Mouse (Mus musculus): ENCODE results near the gene Zfp335. TPM values are rescaled to one million over a fixed set of nuclear protein-coding genes. Genes with fewer than 3 reads are reported as not detected.

Zfp335 gene
- 13.1 and 13.9 TPM in 2 replicates for polyA plus RNA-seq (2015; fragmentation: Nextera tagmentation; extraction: Ambion mirVana)

- H3K27ac ChIP-seq: peak within 1 kb of the TSS; percentile 99
- peak within 1 kb of the TSS; percentile 80 for H3K4me2 ChIP-seq
- WGBS: under 1% methylated on average over 89 of the region's 91 CpGs
- H3K9ac ChIP-seq: peak within 1 kb of the TSS; percentile 81
- H3K27me3 ChIP-seq: no peaks in the 10 kb centered on the region
- H3K36me3 ChIP-seq: peaks cover 31% of the 10 kb centered on the region
- peaks cover under 1% of the 10 kb centered on the region; the same call in 1 of the 2 replicates for H3K9me3 ChIP-seq
- peak; percentile 86 for ATAC-seq (ENCODE audit: low FRiP score)
- H3K4me3 ChIP-seq: peak within 1 kb of the TSS; percentile 77
- H3K4me1 ChIP-seq (replicated peaks): peaks cover 28% of the 10 kb centered on the region
Measured at GRCm38 (mm10) chr2:164911086-164912048, at the start of gene Zfp335. Gene Zfp335, minus strand, starts transcription at chr2:164911757.

- peaks cover 17% of the 10 kb centered on the region; the same call in 1 of the 2 replicates for H3K27me3 ChIP-seq
- WGBS: 1% methylated on average over 49 of the region's 54 CpGs
- H3K4me2 ChIP-seq: peak within 1 kb of the TSS; percentile 58
- H3K27ac ChIP-seq: peak within 1 kb of the TSS; percentile 70
- peak within 1 kb of the TSS; percentile 75 for H3K9ac ChIP-seq
- H3K36me3 ChIP-seq: no peaks in the 10 kb centered on the region
- ATAC-seq (ENCODE audit: low FRiP score): peak; percentile 25; the same call in 1 of the 2 replicates
- no peaks in the 10 kb centered on the region for H3K9me3 ChIP-seq
- H3K4me3 ChIP-seq: peak within 1 kb of the TSS; percentile 55
- H3K4me1 ChIP-seq (replicated peaks): peaks cover 51% of the 10 kb centered on the region
Measured at GRCm38 (mm10) chr2:164960716-164961441, 49.3 kb upstream of the Zfp335 start, which contains the start of gene Slc12a5. Gene Slc12a5, plus strand, starts transcription at chr2:164960802.

- Histone ChIP-seq H3K27me3 (peaks cover 39% of the 10 kb centered on the region), H3K4me2 (no peak overlapping the region), H3K4me1 (replicated peaks) (peaks cover 31% of the 10 kb centered on the region), H3K4me3 (no peak overlapping the region), H3K9me3 (no peaks in the 10 kb centered on the region), H3K36me3 (no peaks in the 10 kb centered on the region), H3K27ac (no peak overlapping the region), H3K9ac (no peak overlapping the region)
- no peak for ATAC-seq (ENCODE audit: low FRiP score)
- WGBS: 68% methylated on average over 9 of the region's 9 CpGs
Measured at GRCm38 (mm10) chr2:164957548-164958315, 46.2 kb upstream of the Zfp335 start.

- Histone ChIP-seq H3K4me1 (replicated peaks) (peaks cover 18% of the 10 kb centered on the region), H3K9ac (no peak overlapping the region), H3K9me3 (no peaks in the 10 kb centered on the region), H3K36me3 (no peaks in the 10 kb centered on the region), H3K4me2 (no peak overlapping the region), H3K27me3 (peaks cover 52% of the 10 kb centered on the region), H3K4me3 (no peak overlapping the region), H3K27ac (no peak overlapping the region)
- 71% methylated on average over 5 of the region's 5 CpGs for WGBS
- ATAC-seq (ENCODE audit: low FRiP score): no peak
Measured at GRCm38 (mm10) chr2:164956195-164956594, 44.6 kb upstream of the Zfp335 start.

GRCm38 (mm10) chr2:164955725-164956124 lies 44.2 kb upstream of the Zfp335 start:
- Histone ChIP-seq H3K4me1 (replicated peaks) (peaks cover 15% of the 10 kb centered on the region), H3K27ac (no peak overlapping the region), H3K27me3 (peaks cover 57% of the 10 kb centered on the region), H3K4me3 (no peak overlapping the region), H3K4me2 (no peak overlapping the region), H3K9ac (no peak overlapping the region), H3K9me3 (no peaks in the 10 kb centered on the region), H3K36me3 (no peaks in the 10 kb centered on the region)
- ATAC-seq (ENCODE audit: low FRiP score): no peak
- WGBS: 76% methylated on average over 4 of the region's 4 CpGs

GRCm38 (mm10) chr2:164953224-164953623 lies 41.7 kb upstream of the Zfp335 start:
- H3K4me2 ChIP-seq: peak overlapping the region; percentile 37
- no peak overlapping the region for H3K27ac ChIP-seq
- H3K36me3 ChIP-seq: no peaks in the 10 kb centered on the region
- H3K4me1 ChIP-seq (replicated peaks): peaks cover 23% of the 10 kb centered on the region
- H3K27me3 ChIP-seq: peaks cover 82% of the 10 kb centered on the region
- ATAC-seq (ENCODE audit: low FRiP score): 0 out of 2 replicates have a peak, but pooled peaks have one; percentile 53
- no peak overlapping the region; the same call in 1 of the 2 replicates for H3K9ac ChIP-seq
- H3K4me3 ChIP-seq: no peak overlapping the region
- H3K9me3 ChIP-seq: no peaks in the 10 kb centered on the region
- under 1% methylated on average over 21 of the region's 21 CpGs for WGBS

- Histone ChIP-seq H3K4me3 (no peak overlapping the region), H3K36me3 (no peaks in the 10 kb centered on the region), H3K4me2 (no peak overlapping the region), H3K4me1 (replicated peaks) (peaks cover 26% of the 10 kb centered on the region), H3K27me3 (peaks cover 90% of the 10 kb centered on the region), H3K9me3 (no peaks in the 10 kb centered on the region), H3K27ac (no peak overlapping the region), H3K9ac (no peak overlapping the region)
- WGBS: 43% methylated on average over 13 of the region's 13 CpGs
- no peak for ATAC-seq (ENCODE audit: low FRiP score)
Measured at GRCm38 (mm10) chr2:164952448-164952847, 40.9 kb upstream of the Zfp335 start.

GRCm38 (mm10) chr2:164951745-164952144 lies 40.2 kb upstream of the Zfp335 start:
- no peak overlapping the region for H3K27ac ChIP-seq
- H3K4me2 ChIP-seq: no peak overlapping the region
- H3K9me3 ChIP-seq: no peaks in the 10 kb centered on the region
- 87% methylated on average over 4 of the region's 4 CpGs for WGBS
- peaks cover 26% of the 10 kb centered on the region for H3K4me1 ChIP-seq (replicated peaks)
- H3K27me3 ChIP-seq: peaks cover 91% of the 10 kb centered on the region
- no peak overlapping the region for H3K4me3 ChIP-seq
- H3K9ac ChIP-seq: no peak overlapping the region
- no peak for ATAC-seq (ENCODE audit: low FRiP score)
- H3K36me3 ChIP-seq: no peaks in the 10 kb centered on the region

DNA sequence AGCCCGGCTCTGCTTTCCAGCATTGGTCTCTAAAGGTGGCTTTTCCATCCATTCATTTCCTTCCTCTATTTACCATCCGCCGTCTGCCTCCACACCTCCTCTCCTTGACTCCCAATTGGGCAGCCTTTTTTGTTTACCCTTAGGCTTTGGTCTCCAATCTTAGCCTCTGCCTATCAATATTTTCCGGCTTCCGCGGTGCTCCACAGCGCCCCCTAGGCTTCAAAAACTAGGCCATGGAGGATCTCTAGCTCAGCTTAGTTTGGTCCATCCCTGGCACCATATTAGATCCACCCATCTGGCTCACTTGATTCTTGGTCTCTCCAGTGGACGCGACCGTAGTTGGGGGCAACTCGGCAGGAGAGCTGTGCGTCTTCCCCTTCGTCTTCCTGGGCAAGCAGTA lies 38.9 kb upstream of the Zfp335 start:
- H3K27me3 ChIP-seq: peaks cover 93% of the 10 kb centered on the region
- 35% methylated on average over 13 of the region's 13 CpGs for whole genome bisulfite sequencing
- no peak overlapping the region for H3K27ac ChIP-seq
- no peak overlapping the region for H3K4me2 ChIP-seq
- H3K4me1 ChIP-seq (replicated peaks): peaks cover 26% of the 10 kb centered on the region
- ATAC-seq (ENCODE audit: low FRiP score): no peak
- no peaks in the 10 kb centered on the region for H3K9me3 ChIP-seq
- 0 out of 2 replicates have a peak overlapping the region, but pooled peaks have one; percentile 27 for H3K4me3 ChIP-seq
- H3K36me3 ChIP-seq: no peaks in the 10 kb centered on the region
- H3K9ac ChIP-seq: no peak overlapping the region

GRCm38 (mm10) chr2:164948962-164949361 lies 37.4 kb upstream of the Zfp335 start:
- Histone ChIP-seq H3K9me3 (no peaks in the 10 kb centered on the region), H3K4me2 (peak overlapping the region; percentile 45), H3K4me3 (peak overlapping the region; percentile 27), H3K27me3 (peaks cover 89% of the 10 kb centered on the region), H3K9ac (peak overlapping the region; percentile 21; the same call in 1 of the 2 replicates), H3K27ac (no peak overlapping the region), H3K36me3 (no peaks in the 10 kb centered on the region), H3K4me1 (replicated peaks) (peaks cover 26% of the 10 kb centered on the region)
- ATAC-seq (ENCODE audit: low FRiP score): no peak
- WGBS: 7% methylated on average over 25 of the region's 25 CpGs

GRCm38 (mm10) chr2:164947930-164948329 lies 36.4 kb upstream of the Zfp335 start:
- Histone ChIP-seq H3K4me3 (no peak overlapping the region), H3K27ac (no peak overlapping the region), H3K4me2 (no peak overlapping the region), H3K4me1 (replicated peaks) (peaks cover 18% of the 10 kb centered on the region), H3K9me3 (no peaks in the 10 kb centered on the region), H3K9ac (peak overlapping the region; percentile 39; the same call in 1 of the 2 replicates), H3K36me3 (no peaks in the 10 kb centered on the region), H3K27me3 (peaks cover 87% of the 10 kb centered on the region)
- WGBS: 11% methylated on average over 7 of the region's 7 CpGs
- ATAC-seq (ENCODE audit: low FRiP score): no peak
